Mouse (Mus musculus) myocyte (in vitro differentiated cells): ENCODE data around the gene Tmem120b.

Experiments
- MAX ChIP-seq: IDR thresholded peaks from one replicate; pipeline ENCODE4 v1.6.1; 2011; ENCODE audit warnings: low read depth, mild to moderate bottlenecking, control low read depth
- MYOD1 ChIP-seq, 3 experiments: IDR thresholded peaks; one replicate each; pipeline ENCODE4 v1.6.1; 2011; ENCODE audit warnings: control low read depth in 2 of 3, low read depth in 2 of 3, mild to moderate bottlenecking in 2 of 3, moderate library complexity in 1 of 3; ENCODE audit not compliant: insufficient read length in 2 of 3, control insufficient read depth in 1 of 3
- POLR2A ChIP-seq: IDR thresholded peaks from one replicate; pipeline ENCODE4 v1.6.1; 2011; ENCODE audit warnings: low read depth, mild to moderate bottlenecking, control low read depth, moderate library complexity; ENCODE audit not compliant: insufficient read length
- USF1 ChIP-seq: IDR thresholded peaks from one replicate; pipeline ENCODE4 v1.6.1; 2011; ENCODE audit warnings: low read depth, mild to moderate bottlenecking, control low read depth, moderate library complexity

- TF ChIP-seq MYOD1 (IDR thresholded peaks at IDR 0.05; ENCODE audit: control insufficient read depth in 1 of 3, insufficient read length in 2 of 3, low read depth in 2 of 3) = no peak
- no peak for TF ChIP-seq MAX
- no peak for TF ChIP-seq POLR2A
- no peak for TF ChIP-seq USF1
Measured at GRCm38 (mm10) chr5:123098487-123098886, 30.3 kb downstream of the Tmem120b start.
